Mouse (Mus musculus) kidney, adult 8-10 months (tissue): ENCODE measurements around the gene Aebp2.

ENCODE experiments used
- DNase-seq, 2 experiments: peaks; one replicate each; pipeline ENCODE4 v3.0.0; 2022

Aebp2 gene

GRCm38 (mm10) chr6:140705132-140705531 lies 82.7 kb downstream of the Aebp2 start:
- DNase-seq: no peak

GRCm38 (mm10) chr6:140706056-140706455 lies 83.6 kb downstream of the Aebp2 start:
- DNase-seq: no peak

GRCm38 (mm10) chr6:140708059-140708458 lies 85.6 kb downstream of the Aebp2 start:
- DNase-seq: no peak

- DNase-seq: no peak
Observed at GRCm38 (mm10) chr6:140709415-140710107, 87.1 kb downstream of the Aebp2 start.

- peak; percentile 36 to 74 for DNase-seq
Observed at GRCm38 (mm10) chr6:140712754-140713153, 90.3 kb downstream of the Aebp2 start.

- DNase-seq: peak; percentile 29 to 60
Observed at GRCm38 (mm10) chr6:140714905-140715365, 92.5 kb downstream of the Aebp2 start.

GRCm38 (mm10) chr6:140722058-140722457 lies 99.6 kb downstream of the Aebp2 start:
- no peak for DNase-seq
